Mouse (Mus musculus) spleen, adult 2 months (tissue): ENCODE measurements around the gene Zbp1. TPM values are rescaled to one million over a fixed set of nuclear protein-coding genes. Genes with fewer than 3 reads are reported as not detected.
A peak's percentile ranks its signal among the peaks of the same experiment; 100 is the strongest.

Source experiments
- DNase-seq, 2 experiments: peaks; one replicate each; pipeline versions ENCODE4 v3.0.0 to v3.0.0-alpha.2; 2012 to 2021; ENCODE audit warnings: low spot score in 2 of 2, low read depth in 1 of 2
- H3K27ac ChIP-seq: fragments of 200-500 bp; 2 replicates; pipeline ENCODE4 v1.5.1; 2012; ENCODE audit warnings: low read length, inconsistent platforms; ENCODE audit not compliant: insufficient read depth
- H3K27me3 ChIP-seq: fragments of 200-500 bp; 2 replicates; pipeline ENCODE4 v1.6.1; 2012; ENCODE audit warnings: mild to moderate bottlenecking, moderate library complexity, low read length, inconsistent platforms; ENCODE audit not compliant: control insufficient read depth, insufficient read depth
- H3K36me3 ChIP-seq: fragments of 200-500 bp; 2 replicates; pipeline ENCODE4 v1.6.1; 2012; ENCODE audit warnings: mild to moderate bottlenecking, low read length, inconsistent platforms; ENCODE audit not compliant: control insufficient read depth, insufficient read depth
- H3K4me1 ChIP-seq: fragments of 200-500 bp; 2 replicates; pipeline ENCODE4 v1.6.1; 2011; ENCODE audit warnings: inconsistent platforms; ENCODE audit not compliant: control insufficient read depth, insufficient read depth, insufficient read length
- H3K4me3 ChIP-seq: fragments of 200-500 bp; 2 replicates; pipeline ENCODE4 v1.5.1; 2011; ENCODE audit warnings: mild to moderate bottlenecking, inconsistent platforms; ENCODE audit not compliant: insufficient read depth, insufficient read length; ENCODE audit errors: extremely low read depth
- CTCF ChIP-seq: fragments of 200-500 bp; IDR thresholded peaks from 2 replicates; pipeline ENCODE4 v1.5.1; 2011; ENCODE audit warnings: mild to moderate bottlenecking, inconsistent platforms; ENCODE audit not compliant: insufficient read depth, insufficient read length, insufficient replicate concordance; ENCODE audit errors: extremely low read depth
- POLR2A ChIP-seq: fragments of 200-500 bp; IDR thresholded peaks from 2 replicates; pipeline ENCODE4 v1.6.1; 2011; ENCODE audit warnings: low read depth, low read length, inconsistent platforms
- WGBS: fragments of 180-500 bp; shearing (Covaris S2); methylation state at CpG from one replicate; pipeline ENCODE4 v1.1.7; 2018; 5-methylcytosine and 5-hydroxymethylcytosine counted together
- polyA plus RNA-seq: library from polyadenylated mRNA; depleted of rRNA; stranded (reverse); fragments of >200 nt; gene quantifications from 2 replicates; pipeline ENCODE4 v1.2.3, GENCODE M21; 2012

Zbp1 gene
- polyA plus RNA-seq, 1 experiment = 19.6 TPM

GRCm38 (mm10) chr2:173204671-173205070 is 14.1 kb downstream of the Zbp1 start:
- no peak overlapping the region for H3K27ac ChIP-seq
- no peak for DNase-seq
- peaks cover 9% of the 10 kb centered on the region for H3K36me3 ChIP-seq
- whole genome bisulfite sequencing = 73% methylated on average over 4 of the region's 4 CpGs
- no peaks in the 10 kb centered on the region for H3K4me1 ChIP-seq
- H3K4me3 ChIP-seq = no peak overlapping the region
- TF ChIP-seq POLR2A (no peak), CTCF (no peak)
- no peaks in the 10 kb centered on the region for H3K27me3 ChIP-seq

- H3K4me1 ChIP-seq = no peaks in the 10 kb centered on the region
- TF ChIP-seq CTCF (no peak), POLR2A (no peak)
- no peaks in the 10 kb centered on the region for H3K27me3 ChIP-seq
- no peak overlapping the region for H3K4me3 ChIP-seq
- H3K27ac ChIP-seq = no peak overlapping the region
- no peak for DNase-seq
- H3K36me3 ChIP-seq = peaks cover 8% of the 10 kb centered on the region
- WGBS = 91% methylated on average over 3 of the region's 3 CpGs
Observed at GRCm38 (mm10) chr2:173203726-173204125, 15.0 kb downstream of the Zbp1 start.

- WGBS = 91% methylated on average over 19 of the region's 19 CpGs
- no peak for TF ChIP-seq POLR2A
- TF ChIP-seq CTCF = no peak
- Histone ChIP-seq H3K36me3 (peaks cover 8% of the 10 kb centered on the region), H3K27ac (no peak overlapping the region), H3K4me1 (no peaks in the 10 kb centered on the region), H3K4me3 (no peak overlapping the region), H3K27me3 (no peaks in the 10 kb centered on the region)
- no peak for DNase-seq
Observed at GRCm38 (mm10) chr2:173202924-173203689, 15.6 kb downstream of the Zbp1 start.

GRCm38 (mm10) chr2:173194796-173195195 is 23.9 kb downstream of the Zbp1 start:
- no peak overlapping the region for H3K27ac ChIP-seq
- H3K36me3 ChIP-seq = no peaks in the 10 kb centered on the region
- no peaks in the 10 kb centered on the region for H3K27me3 ChIP-seq
- no peak overlapping the region for H3K4me3 ChIP-seq
- peak in 1 of 2 experiments; percentile 1 for DNase-seq
- H3K4me1 ChIP-seq = no peaks in the 10 kb centered on the region
- 84% methylated on average over 4 of the region's 4 CpGs for WGBS
- TF ChIP-seq CTCF (no peak), POLR2A (no peak)

GRCm38 (mm10) chr2:173187182-173187855 is 31.4 kb downstream of the Zbp1 start:
- peak in 1 of 2 experiments; percentile 2 for DNase-seq
- no peak overlapping the region for H3K27ac ChIP-seq
- H3K36me3 ChIP-seq = no peaks in the 10 kb centered on the region
- H3K4me1 ChIP-seq = no peaks in the 10 kb centered on the region
- H3K4me3 ChIP-seq = no peak overlapping the region
- 52% methylated on average over 8 of the region's 8 CpGs for WGBS
- TF ChIP-seq CTCF = no peak
- no peak for TF ChIP-seq POLR2A
- H3K27me3 ChIP-seq = no peaks in the 10 kb centered on the region

GRCm38 (mm10) chr2:173186047-173186943 is 32.4 kb downstream of the Zbp1 start:
- peak; percentile 97 for TF ChIP-seq CTCF
- TF ChIP-seq POLR2A = no peak
- H3K27me3 ChIP-seq = no peaks in the 10 kb centered on the region
- H3K27ac ChIP-seq = no peak overlapping the region
- 27% methylated on average over 26 of the region's 26 CpGs for WGBS
- peak in 1 of 2 experiments; percentile 75 for DNase-seq
- no peaks in the 10 kb centered on the region for H3K36me3 ChIP-seq
- H3K4me1 ChIP-seq = no peaks in the 10 kb centered on the region
- no peak overlapping the region for H3K4me3 ChIP-seq

- DNase-seq = no peak
- no peaks in the 10 kb centered on the region for H3K27me3 ChIP-seq
- H3K4me1 ChIP-seq = no peaks in the 10 kb centered on the region
- no peak overlapping the region for H3K4me3 ChIP-seq
- WGBS = 58% methylated on average over 6 of the region's 6 CpGs
- H3K27ac ChIP-seq = no peak overlapping the region
- TF ChIP-seq POLR2A = no peak
- H3K36me3 ChIP-seq = no peaks in the 10 kb centered on the region
Observed at GRCm38 (mm10) chr2:173185282-173185681, 33.4 kb downstream of the Zbp1 start.
